Mouse (Mus musculus) inflammation-experienced regulatory T-cells, adult 6 months (primary cell): ENCODE measurements at regions not wholly inside any gene's neighbourhood (a gene's known extent, or its start where the extent isn't known, plus 50 kb on each side); places are given as distances from the start of the nearest gene placed in this dataset.
A peak's percentile ranks its signal among the peaks of the same experiment; 100 is the strongest.

Experiments used
- ATAC-seq: one replicate; pipeline ENCODE4 v1.8.0; 2017

DNA sequence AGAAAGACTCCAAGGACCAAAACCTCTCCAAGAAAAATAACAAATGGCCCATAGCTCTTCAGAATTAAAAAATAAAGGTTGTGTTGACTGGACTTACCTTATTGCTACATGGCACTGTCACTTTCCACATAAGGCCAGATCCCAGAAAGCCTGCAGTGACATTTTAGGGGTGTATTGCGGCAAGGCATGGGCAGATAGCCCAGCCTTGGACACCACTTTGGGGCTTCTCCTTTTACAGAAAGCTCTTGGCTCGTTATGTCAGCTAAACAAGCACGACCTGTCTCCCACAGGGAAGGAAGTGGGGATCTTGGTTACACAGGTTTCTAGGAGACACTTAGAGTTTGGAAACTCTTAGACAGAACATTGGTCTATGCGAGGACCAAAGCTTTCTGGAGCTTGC lies 241.3 kb upstream of the Stt3b start:
- no peak for ATAC-seq

- ATAC-seq, result no peak
Measured at GRCm38 (mm10) chr9:115558131-115558530, 247.9 kb upstream of the Stt3b start.

DNA sequence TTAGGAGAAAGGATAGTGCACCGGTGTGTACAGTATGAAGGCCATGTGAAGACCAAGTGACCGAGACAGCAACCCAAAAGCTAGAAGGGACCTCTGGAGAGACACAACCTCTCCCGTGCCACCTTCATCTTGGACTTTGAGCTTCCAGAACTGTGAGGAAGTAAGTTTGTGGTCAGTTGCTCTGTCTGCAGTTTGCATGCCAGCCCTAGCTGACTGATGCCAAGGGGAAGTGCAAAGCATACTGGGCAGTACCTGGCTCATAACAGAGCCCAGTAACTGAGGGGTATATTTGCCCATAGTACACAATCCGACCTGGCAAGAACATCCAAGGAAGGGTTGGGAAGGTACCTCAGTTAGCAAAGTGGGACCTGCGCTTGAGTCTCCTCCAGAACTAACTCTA lies 249.3 kb upstream of the Stt3b start:
- no peak for ATAC-seq

- ATAC-seq, result peak; percentile 85
Measured at GRCm38 (mm10) chr9:115561207-115561606, 251.0 kb upstream of the Stt3b start.

DNA sequence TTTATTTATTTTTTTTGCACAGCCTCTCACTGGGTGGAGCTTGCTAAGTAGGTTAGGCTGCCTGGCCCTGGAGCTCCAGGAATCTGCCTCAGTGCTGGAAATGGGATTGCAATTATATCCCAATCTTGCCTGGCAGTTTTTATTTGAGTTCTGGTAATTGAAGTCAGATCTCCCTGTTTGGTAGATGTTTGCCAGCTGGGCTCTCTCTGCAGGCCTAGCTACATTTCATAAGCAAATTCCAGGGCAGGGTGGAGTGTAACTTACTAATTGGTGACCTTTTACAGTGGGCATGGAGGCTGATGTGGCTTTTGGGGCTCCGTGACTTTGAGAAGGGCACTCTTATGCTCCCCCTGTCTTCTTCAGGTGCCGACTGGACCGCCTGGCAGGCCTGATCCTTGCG lies 252.6 kb upstream of the Stt3b start:
- no peak for ATAC-seq

GRCm38 (mm10) chr9:115564366-115564765 lies 254.1 kb upstream of the Stt3b start:
- ATAC-seq, result no peak

GRCm38 (mm10) chr9:115568693-115569334 lies 258.6 kb upstream of the Stt3b start:
- ATAC-seq, result no peak

GRCm38 (mm10) chr9:115570998-115571397 lies 260.8 kb upstream of the Stt3b start:
- no peak for ATAC-seq

GRCm38 (mm10) chr9:115581116-115581515 lies 270.9 kb upstream of the Stt3b start:
- ATAC-seq, result no peak

GRCm38 (mm10) chr9:115583548-115583947 lies 273.3 kb upstream of the Stt3b start:
- no peak for ATAC-seq

DNA sequence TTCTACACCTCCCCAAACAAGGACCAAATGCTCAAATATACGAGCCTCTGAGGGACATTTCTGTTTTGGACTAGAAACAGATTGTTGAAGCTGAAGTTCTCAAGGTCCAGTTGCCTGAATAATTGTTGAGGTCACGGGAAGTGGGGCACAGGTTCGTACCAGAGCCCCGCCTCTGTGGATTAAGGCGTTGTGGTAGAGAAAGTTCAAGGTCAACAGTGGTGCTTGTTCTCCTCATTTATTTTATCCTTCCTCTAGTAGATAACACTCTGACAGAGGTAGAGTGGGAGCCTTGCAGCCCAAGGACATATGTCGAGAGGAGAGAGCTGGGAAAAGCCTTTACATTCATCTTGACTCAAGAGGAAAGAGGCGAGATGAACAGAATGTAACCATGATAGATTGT lies 274.7 kb upstream of the Stt3b start:
- ATAC-seq, result no peak

- no peak for ATAC-seq
Measured at GRCm38 (mm10) chr9:115592466-115592865, 282.2 kb upstream of the Stt3b start.

DNA sequence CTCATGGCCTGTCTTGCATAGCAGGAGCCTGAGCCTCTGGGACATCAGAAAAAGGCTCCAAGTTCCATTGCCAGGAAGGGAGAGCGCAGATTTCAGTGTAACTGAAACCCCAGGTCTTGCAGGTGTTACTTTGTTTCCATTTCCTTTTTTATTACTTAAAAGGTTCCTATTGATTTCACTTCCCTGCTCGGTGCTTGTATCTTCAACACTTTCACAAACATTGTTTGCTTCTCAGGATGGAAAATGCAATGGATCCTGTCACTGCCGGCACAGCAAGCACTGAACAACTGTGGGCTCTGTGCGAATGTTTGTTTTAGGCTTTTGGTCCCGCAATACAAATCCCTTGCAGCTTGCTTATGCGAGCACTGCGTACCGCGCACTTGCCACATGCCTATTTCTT lies 290.0 kb upstream of the Stt3b start:
- no peak for ATAC-seq

DNA sequence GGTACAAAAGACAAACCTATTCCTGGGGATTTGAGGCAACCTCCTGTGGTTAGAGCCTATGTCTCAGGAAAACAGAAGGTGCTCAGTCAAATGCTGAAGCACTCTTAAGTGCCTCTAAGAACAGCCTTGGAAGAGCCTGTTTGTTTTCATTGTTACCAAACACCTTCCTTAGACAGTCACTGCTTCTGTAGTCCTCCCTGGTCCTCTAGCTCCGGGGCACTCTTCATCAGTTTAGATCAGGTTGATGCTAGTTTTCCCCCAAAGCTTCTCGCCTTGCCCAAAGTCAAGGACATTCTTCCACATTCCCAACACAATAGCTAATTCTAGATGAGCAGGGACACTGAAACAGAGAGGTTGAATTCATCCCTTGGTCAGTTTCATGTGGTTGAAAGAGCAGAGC lies 290.6 kb upstream of the Stt3b start:
- ATAC-seq, result no peak

- no peak for ATAC-seq
Measured at GRCm38 (mm10) chr9:115602772-115603171, 292.6 kb upstream of the Stt3b start.

- ATAC-seq, result no peak
Measured at GRCm38 (mm10) chr9:115604450-115604849, 294.2 kb upstream of the Stt3b start.

DNA sequence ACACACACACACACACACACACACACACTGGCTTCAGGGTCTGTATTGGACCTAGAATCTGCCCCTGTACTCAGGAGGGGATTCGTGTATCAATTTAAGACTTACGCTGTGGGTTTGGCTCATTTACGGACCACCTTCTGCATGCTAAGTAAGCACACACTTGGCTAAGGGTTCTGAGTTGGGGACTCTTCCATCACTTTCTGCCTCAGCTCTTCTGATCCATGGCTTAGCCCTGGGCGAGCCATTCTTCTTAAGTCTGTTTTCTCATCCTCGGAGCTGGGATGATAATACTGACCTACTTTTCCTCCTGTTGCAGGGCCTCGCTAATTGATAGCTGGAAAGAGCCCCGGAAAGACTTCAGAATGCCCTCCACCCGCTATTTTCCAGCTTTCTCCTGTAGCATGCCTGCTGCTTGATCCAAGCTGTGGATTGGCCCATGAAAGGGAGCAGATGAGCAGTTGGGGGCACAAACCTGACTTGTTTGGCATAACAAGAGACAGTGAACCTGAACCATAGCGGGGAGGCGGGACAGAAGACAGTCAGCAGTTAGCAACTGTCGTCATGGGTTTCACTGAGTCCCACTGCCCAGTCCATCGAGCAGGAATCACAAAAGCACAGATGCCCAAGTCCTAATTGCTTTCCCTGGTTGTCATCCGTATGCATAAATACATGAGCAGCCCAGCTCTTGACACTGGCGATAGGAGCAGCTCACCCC lies 294.9 kb upstream of the Stt3b start:
- ATAC-seq, result no peak

- no peak for ATAC-seq
Measured at GRCm38 (mm10) chr9:115607961-115608360, 297.7 kb upstream of the Stt3b start.

GRCm38 (mm10) chr9:115608377-115608776 lies 298.2 kb upstream of the Stt3b start:
- no peak for ATAC-seq

DNA sequence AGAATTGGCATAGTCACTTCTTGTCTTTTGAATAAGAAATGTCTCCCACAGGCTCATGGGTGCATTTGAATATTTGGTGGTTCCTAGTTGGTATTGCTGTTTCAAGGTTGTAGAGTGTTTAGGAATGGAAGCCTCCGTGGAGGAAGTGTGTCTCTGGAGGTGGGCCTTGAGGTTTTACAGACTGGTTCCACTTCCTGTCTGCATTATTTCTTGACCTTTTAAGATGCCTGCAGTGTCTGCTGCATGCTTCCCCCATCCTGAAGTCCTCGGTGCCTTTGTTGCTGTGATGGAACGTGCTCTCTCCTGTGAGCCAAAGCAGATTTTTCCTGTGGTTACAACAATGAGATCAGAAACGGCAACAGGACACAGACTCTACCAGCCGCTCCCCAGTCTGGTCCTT lies 299.4 kb upstream of the Gadl1 start:
- ATAC-seq, result peak; percentile 29

GRCm38 (mm10) chr9:115611713-115612112 lies 297.5 kb upstream of the Gadl1 start:
- ATAC-seq, result peak; percentile 91

- no peak for ATAC-seq
Measured at GRCm38 (mm10) chr9:115612908-115613307, 296.3 kb upstream of the Gadl1 start.

- ATAC-seq, result no peak
Measured at GRCm38 (mm10) chr9:115614007-115614406, 295.2 kb upstream of the Gadl1 start.

- peak; percentile 68 for ATAC-seq
Measured at GRCm38 (mm10) chr9:115617909-115618308, 291.3 kb upstream of the Gadl1 start.

DNA sequence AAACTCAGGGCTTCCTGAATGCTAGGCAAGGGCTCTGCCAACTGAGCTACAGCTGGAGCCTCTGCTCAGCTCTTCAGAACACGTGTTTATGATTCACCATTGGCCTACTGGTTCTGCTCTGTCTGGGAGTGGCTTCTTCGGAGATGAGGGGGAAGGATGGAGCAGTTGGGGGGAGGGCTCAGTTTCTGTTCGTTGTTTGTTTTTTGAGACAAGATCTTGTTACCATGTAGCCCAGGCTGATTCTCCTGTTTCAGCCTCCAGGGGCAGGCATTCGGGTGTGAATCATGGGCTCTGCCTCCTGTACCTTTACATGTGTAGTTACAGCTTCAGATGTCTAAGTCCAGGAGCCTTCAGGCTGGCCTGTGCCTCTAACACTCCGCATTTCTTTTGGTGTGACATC lies 285.3 kb upstream of the Gadl1 start:
- peak; percentile 97 for ATAC-seq
